Mouse (Mus musculus) monocyte, adult 5-6 weeks (primary cell): ENCODE results near the gene Cd320. TPM values are rescaled to one million over a fixed set of nuclear protein-coding genes. Genes with fewer than 3 reads are reported as not detected.
"Not testable (repeated sequence)": the region's sequence is repeated elsewhere in the genome, so short reads cannot be mapped to it uniquely, and the experiment has no call there.

ENCODE experiments used
- ATAC-seq: fragments of 153-309, 156-312 bp; replicated peaks from 2 replicates; pipeline ENCODE4 v1.8.0; 2017; ENCODE audit warnings: mild to moderate bottlenecking; ENCODE audit not compliant: low TSS enrichment, insufficient number of reproducible peaks, severe bottlenecking, poor library complexity, low FRiP score
- total RNA-seq: library from RNA; stranded (forward); fragments of 200-1000, 200-491, 200-594 nt; gene quantifications from 3 replicates; pipeline ENCODE4 v1.2.3, GENCODE M21; 2017

The Cd320 gene
- total RNA-seq = 1.1 to 1.5 TPM in 2 of 3 replicates, not detected in the other

- peak; percentile 86 for ATAC-seq
These were observed at the start of gene Cd320 for GRCm38 (mm10) chr17:33842966-33843795. Cd320 (plus strand) TSS chr17:33843091.

- no peak for ATAC-seq
These were observed 44.6 kb upstream of the Cd320 start for GRCm38 (mm10) chr17:33798306-33798705.

- peak; percentile 66 for ATAC-seq
These were observed 43.6 kb upstream of the Cd320 start for GRCm38 (mm10) chr17:33799277-33799676.

GRCm38 (mm10) chr17:33802221-33802620, 40.7 kb upstream of the Cd320 start:
- ATAC-seq = no peak; the same call in 1 of the 2 replicates

GRCm38 (mm10) chr17:33804205-33804604, 38.7 kb upstream of the Cd320 start:
- ATAC-seq = no peak

- ATAC-seq = no peak
These were observed 38.1 kb upstream of the Cd320 start for GRCm38 (mm10) chr17:33804745-33805144.

GRCm38 (mm10) chr17:33807181-33807888, 35.6 kb upstream of the Cd320 start:
- ATAC-seq = no peak

GRCm38 (mm10) chr17:33808192-33808591, 34.7 kb upstream of the Cd320 start:
- no peak for ATAC-seq

GRCm38 (mm10) chr17:33810334-33811141, 32.4 kb upstream of the Cd320 start, which contains the start of gene Kank3:
Kank3 (plus strand) TSS chr17:33810519.
- peak; percentile 96 for ATAC-seq

- no peak for ATAC-seq
These were observed 31.8 kb upstream of the Cd320 start for GRCm38 (mm10) chr17:33811142-33811516.

- no peak for ATAC-seq
These were observed 30.4 kb upstream of the Cd320 start for GRCm38 (mm10) chr17:33812475-33812874.

GRCm38 (mm10) chr17:33812990-33813389, 29.9 kb upstream of the Cd320 start:
- ATAC-seq = no peak

GRCm38 (mm10) chr17:33815399-33815798, 27.5 kb upstream of the Cd320 start:
- no peak for ATAC-seq

GRCm38 (mm10) chr17:33816612-33817011, 26.3 kb upstream of the Cd320 start:
- no peak for ATAC-seq

- ATAC-seq = peak; percentile 72
These were observed 25.5 kb upstream of the Cd320 start for GRCm38 (mm10) chr17:33817184-33817968.

GRCm38 (mm10) chr17:33817969-33818643, 24.8 kb upstream of the Cd320 start:
- peak; percentile 7; the same call in 1 of the 2 replicates for ATAC-seq

GRCm38 (mm10) chr17:33822436-33822959, 20.4 kb upstream of the Cd320 start:
- ATAC-seq = no peak

GRCm38 (mm10) chr17:33823171-33823570, 19.7 kb upstream of the Cd320 start:
- ATAC-seq = not testable (repeated sequence)
